Mouse (Mus musculus) mature B cell (primary cell): ENCODE data around the gene Sar1a.

Experiments
- in situ Hi-C: fragments of 300-500 bp; cut with MboI; formaldehyde crosslinking; loops from 2 replicates; pipeline ENCODE4 v1.14.3; 2019

The Sar1a gene

DNA sequence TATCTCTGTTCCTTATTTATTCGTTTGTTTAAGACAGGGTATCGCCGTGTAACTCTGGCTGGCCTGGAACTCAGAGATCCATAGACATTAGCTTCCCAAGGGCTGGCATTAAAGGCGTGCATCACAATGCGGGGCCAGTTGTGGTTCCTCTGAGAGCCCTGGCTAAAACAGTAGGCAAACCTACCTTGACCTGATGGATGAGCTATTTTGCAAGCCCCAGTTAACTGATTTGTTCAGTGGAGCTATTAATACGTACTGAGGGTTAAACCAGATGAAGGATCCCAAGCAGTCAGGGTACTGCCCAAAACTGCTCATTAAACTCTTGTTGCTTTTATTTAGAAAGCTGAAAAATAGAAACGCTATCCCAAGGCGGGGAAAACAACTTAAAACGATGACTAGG, 554 bp upstream of the Sar1a start:
- in situ Hi-C loops, result loop anchor here (25.0 kb wide), 1 partner anchor 217 kb away; the partner anchor contains the start of gene Eif4ebp2

GRCm38 (mm10) chr10:61689405-61689804, 9.3 kb downstream of the Sar1a start:
- in situ Hi-C loops, result loop anchor here (25.0 kb wide), 1 partner anchor 227 kb away; the partner anchor contains the start of gene Eif4ebp2

DNA sequence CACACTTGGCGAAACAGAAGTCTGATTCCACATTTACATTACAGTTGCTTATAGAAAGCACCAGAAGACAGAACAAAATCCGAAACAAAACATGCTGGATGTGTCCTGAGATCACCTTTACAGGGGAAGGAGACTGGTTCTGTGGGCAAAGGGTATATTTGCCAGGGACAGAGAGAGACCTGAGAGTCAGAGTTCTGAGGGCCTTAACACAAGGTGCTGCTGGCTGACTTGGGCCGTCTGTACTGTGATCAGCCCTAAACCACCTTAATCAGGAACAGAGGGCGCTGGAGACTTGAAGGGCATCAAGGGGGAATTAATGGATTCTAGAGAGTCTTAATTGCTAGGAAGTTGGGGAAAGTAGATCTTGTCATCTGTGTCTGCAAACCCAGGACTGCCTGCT, 13.5 kb downstream of the Sar1a start:
- in situ Hi-C loops, result loop anchor here (25.0 kb wide), 1 partner anchor 231 kb away; the partner anchor contains the start of gene Eif4ebp2

GRCm38 (mm10) chr10:61694870-61695670, 15.0 kb downstream of the Sar1a start, which contains the start of gene Tysnd1:
TSS of gene Tysnd1 (plus strand) at chr10:61695514.
- in situ Hi-C loops, result loop anchor here (25.0 kb wide), 1 partner anchor 233 kb away; the partner anchor contains the start of gene Eif4ebp2

DNA sequence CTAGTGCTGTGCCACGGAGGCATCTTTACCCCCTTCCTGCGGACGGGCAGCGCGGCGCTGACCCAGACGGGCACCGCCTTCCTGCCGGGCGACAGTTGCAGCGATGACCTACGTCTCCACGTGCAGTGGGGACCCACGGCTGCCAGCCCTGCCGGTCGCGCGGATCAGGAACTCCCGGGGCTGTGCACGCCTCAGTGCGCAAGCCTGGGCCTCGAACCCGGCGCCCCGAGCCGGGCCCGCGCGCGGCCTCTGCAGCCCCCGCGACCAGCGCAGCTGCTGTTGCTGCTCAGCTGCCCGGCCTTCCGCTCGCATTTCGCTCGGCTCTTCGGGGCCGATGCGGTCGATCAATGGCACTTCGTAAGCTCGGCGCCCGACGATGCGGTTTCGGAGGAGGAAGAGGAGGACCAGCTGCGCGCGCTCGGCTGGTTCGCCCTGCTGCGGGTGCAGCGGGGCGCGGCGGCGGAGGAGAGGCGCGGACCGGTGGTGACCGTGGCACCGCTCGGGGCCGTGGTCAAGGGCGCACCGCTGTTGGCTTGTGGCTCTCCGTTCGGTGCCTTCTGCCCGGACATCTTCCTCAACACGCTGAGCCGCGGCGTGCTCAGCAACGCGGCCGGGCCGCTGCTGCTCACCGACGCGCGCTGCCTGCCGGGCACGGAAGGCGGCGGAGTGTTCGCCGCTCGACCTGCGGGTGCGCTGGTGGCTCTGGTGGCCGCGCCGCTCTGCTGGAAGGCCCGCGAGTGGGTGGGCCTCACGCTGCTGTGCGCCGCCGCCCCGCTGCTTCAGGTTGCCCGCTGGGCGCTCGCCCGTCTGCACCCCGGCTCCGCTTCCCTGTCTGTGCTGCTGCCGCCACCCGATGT, 15.8 kb downstream of the Sar1a start:
- in situ Hi-C loops, result loop anchor here (25.0 kb wide), 1 partner anchor 234 kb away; the partner anchor contains the start of gene Eif4ebp2

DNA sequence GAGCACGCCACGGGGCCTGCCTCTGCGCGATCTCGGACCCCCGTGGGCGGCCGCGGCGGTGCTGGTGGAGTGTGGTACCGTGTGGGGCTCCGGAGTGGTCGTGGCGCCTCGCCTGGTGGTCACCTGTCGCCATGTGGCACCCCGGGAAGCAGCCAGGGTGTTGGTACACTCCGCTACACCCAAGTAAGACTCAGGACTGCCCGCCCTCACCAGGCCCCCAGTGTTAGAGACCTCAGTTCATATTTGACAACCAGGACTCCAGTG, 16.4 kb downstream of the Sar1a start:
- in situ Hi-C loops, result loop anchor here (25.0 kb wide), 1 partner anchor 234 kb away; the partner anchor contains the start of gene Eif4ebp2

DNA sequence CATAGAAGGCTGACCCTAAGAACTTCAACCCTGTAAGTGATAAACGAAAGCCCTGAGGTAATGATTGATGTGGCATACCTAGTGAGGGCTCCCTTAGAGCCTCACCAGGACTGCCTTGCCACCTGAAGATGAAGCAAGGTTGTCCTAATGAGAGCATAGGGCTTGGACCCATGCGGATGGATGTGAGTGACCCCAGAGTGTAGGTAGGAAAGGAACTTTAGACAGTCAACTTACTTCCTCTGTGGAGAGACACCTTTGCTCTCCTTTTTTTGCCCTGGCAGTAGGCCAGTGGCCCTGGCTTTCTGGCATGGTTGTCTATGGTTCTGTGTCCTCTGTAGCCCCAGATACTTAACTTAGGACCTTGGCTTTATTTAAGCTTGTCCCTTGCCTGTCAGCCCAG, 16.9 kb downstream of the Sar1a start:
- in situ Hi-C loops, result loop anchor here (25.0 kb wide), 1 partner anchor 235 kb away; the partner anchor contains the start of gene Eif4ebp2

DNA sequence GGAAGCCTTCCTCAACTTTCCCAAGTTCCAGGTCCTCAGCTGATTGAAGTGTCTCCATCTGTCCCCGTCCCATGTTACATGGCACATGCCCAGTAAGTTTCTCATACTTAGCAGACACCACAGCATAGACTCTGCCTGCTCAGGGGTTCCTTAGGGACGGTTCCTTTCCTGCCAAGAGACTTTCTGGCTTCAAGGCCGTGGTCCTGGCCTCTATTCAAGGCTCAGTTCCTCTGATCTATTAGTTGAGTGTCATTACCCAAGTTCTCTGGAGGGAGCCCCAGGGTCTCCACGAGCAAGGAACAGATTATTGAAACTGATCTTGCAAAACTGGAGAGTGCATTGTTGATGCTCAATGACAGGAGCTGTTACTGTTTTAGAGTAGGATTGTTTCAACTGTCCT, 24.6 kb downstream of the Sar1a start:
- in situ Hi-C loops, result no loop called here

- in situ Hi-C loops, result no loop called here
These were observed 26.6 kb downstream of the Sar1a start for GRCm38 (mm10) chr10:61706412-61707375.

DNA sequence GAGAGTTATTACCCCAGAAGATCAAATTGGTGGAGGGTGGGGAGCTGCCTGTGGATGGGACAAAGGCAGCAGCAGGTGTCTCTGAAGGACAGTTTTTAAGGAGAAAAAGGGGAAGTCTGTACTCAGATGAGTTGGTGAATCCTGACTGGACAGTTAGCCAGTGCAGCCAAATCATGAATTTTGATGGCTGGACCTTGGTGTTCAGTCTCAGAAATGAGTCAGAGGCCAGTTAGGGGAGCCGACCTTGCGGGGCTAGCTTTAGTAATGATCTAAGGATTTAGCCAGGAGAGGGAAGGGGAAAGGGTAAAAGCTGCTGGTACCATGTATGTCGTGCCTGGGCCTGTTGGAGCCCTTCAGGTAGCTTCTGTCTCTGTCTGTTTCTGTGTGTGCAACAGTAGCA, 33.5 kb downstream of the Sar1a start:
- in situ Hi-C loops, result no loop called here

DNA sequence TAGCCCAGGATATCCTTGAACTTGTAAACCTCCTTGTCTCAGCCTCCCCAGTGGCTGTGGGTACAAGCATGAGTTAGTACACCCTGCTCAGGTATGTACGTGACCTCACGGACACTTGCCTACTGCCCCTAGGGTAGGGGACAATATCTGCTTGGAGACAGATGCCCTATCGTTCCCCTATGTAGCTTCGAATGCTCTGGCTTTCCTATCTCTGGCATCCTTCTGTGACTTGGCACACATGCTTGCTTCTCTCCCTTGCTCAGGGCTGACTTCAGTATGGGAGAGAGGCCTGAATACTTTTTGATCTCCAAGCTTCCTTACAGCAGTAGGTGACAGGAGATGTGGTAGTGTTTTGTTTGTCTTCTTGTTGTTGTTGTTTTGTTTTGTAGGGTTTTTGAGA, 34.0 kb downstream of the Sar1a start:
- in situ Hi-C loops, result no loop called here

DNA sequence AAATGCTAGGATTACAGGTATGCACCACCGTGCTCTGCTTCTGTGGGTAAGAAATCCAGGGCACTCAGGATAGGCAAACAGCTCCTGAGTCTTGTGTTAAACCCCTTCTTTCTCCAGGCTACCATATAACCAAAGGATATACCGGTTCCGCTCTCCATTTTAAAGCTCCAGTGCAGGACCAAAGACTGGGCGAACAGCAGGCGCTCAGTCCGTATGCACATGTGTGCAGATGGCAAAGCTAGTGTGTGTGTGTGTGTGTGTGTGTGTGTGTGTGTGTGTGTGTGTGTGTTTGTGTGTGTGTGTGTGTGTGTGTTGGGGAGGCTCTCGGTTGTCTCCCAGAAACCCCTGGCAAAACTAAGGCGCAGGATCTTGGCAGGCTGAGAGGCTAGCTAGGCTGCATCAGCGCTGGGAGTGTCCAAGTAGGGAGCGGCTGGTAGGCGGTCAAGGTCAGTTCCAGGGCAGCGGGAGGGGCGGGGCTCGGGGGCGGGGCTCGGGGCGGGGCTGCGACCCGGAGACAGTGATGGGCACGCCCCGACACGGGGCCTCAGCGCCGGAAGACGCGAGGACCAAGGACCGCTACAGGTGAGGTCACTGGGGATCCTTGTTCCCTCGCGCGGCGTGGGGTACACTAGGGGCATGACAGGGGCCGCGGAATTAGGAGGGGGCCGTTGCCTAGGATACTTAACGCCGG, 34.8 kb downstream of the Sar1a start, which contains the start of gene Aifm2:
Aifm2 (plus strand) TSS at position 493 of the 691 bp plus-strand sequence.
- in situ Hi-C loops, result no loop called here

GRCm38 (mm10) chr10:61715462-61715837, 35.4 kb downstream of the Sar1a start:
- in situ Hi-C loops, result no loop called here

DNA sequence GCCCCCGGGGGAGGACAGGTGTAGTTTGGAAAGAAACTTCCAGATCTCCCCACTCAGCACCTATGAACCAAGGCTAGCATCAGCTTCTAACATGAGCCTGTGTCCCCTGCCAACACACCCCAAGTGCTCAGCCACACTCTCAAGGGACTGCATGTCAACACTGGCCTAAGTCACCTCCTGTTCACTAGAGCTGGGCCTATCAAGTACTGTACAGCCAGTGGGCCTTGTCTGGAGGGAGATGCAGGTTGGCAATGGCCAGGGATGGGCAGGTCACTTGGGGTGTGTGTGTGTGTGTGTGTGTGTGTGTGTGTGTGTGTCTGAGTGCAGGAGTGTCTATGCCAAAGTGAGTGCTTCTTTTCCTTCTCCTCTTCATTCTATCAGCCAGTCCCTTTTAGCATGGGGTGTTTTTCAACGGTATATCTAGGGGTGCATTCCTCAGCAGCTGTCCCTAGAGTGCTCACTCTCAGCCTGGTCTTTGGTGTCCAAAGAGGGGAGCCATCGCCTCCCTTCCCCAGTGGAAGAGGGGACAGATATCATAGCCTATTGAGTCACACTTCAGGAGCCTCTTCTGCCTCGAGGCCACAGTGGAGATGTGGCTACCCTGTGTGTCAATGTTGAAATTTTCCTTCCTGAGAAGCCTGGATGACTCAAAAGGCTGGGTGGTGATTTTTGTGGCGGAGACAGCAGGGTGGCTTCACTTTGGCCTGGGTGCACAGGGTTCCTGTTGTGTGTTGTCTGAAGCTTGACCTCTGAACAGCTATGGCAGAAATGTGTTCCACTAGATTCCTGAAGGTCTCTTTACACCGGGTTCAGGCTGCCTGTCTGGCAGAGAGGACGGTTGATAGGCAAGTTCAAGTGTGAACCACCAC, 36.1 kb downstream of the Sar1a start:
- in situ Hi-C loops, result no loop called here

- in situ Hi-C loops, result no loop called here
These were observed 37.6 kb downstream of the Sar1a start for GRCm38 (mm10) chr10:61717406-61718296.

DNA sequence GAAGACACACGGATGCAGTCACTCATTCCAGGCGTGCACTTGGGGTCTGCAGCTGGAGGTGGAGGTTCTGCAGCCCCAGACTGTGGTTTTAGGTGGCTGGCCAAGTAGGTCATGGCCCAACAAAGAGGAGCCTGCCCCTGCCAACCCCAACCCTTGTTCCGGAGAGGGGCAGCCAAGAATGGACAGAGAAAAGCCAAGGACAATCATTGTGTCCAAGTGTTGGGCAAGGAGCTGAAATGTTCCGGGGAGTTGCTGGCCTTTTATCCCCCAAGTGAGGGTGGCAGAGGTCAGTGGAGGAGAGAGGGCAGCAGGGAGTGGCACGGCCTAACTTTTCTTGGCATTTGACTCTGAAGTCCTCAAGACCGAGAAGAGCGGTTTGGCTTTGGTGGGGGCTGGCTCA, 40.2 kb downstream of the Sar1a start:
- in situ Hi-C loops, result no loop called here

- in situ Hi-C loops, result no loop called here
These were observed 42.1 kb downstream of the Sar1a start for GRCm38 (mm10) chr10:61722215-61722614.

- in situ Hi-C loops, result no loop called here
These were observed 43.2 kb downstream of the Sar1a start for GRCm38 (mm10) chr10:61723271-61723670.

- in situ Hi-C loops, result no loop called here
These were observed 49.1 kb downstream of the Sar1a start for GRCm38 (mm10) chr10:61729181-61729580.
